Mouse (Mus musculus) intestine, postnatal 0 days (tissue): ENCODE data around the gene Nme4. TPM values are rescaled to one million over a fixed set of nuclear protein-coding genes. Genes with fewer than 3 reads are reported as not detected.

Experiments
- ATAC-seq: fragments of 200-750 bp; cut with Nextera tagmentation; 2 replicates; pipeline ENCODE4 v1.8.0; 2017; ENCODE audit warnings: mild to moderate bottlenecking, moderate TSS enrichment, moderate library complexity
- H3K27ac ChIP-seq: fragments of 300-500 bp; sonication (generic); 2 replicates; pipeline ENCODE4 v1.5.1; 2014; ENCODE audit warnings: mild to moderate bottlenecking, low read depth, low read length, moderate library complexity
- H3K27me3 ChIP-seq: fragments of 300-500 bp; sonication (generic); replicated peaks from 2 replicates; pipeline ENCODE4 v1.6.1; 2014; ENCODE audit warnings: low read length, mixed read lengths; ENCODE audit not compliant: control insufficient read depth, insufficient read depth
- H3K36me3 ChIP-seq: fragments of 300-500 bp; sonication (generic); 2 replicates; pipeline ENCODE4 v1.6.1; 2014; ENCODE audit warnings: mild to moderate bottlenecking, moderate library complexity; ENCODE audit not compliant: control insufficient read depth, insufficient read depth
- H3K4me1 ChIP-seq: fragments of 300-500 bp; sonication (generic); replicated peaks from 2 replicates; pipeline ENCODE4 v1.6.1; 2014; ENCODE audit warnings: antibody characterized with exemption, low read length, mixed read lengths; ENCODE audit not compliant: control insufficient read depth, insufficient read depth
- H3K4me2 ChIP-seq: fragments of 300-500 bp; sonication (generic); replicated peaks from 2 replicates; pipeline ENCODE4 v1.6.1; 2014; ENCODE audit warnings: low read depth, mild to moderate bottlenecking, moderate library complexity
- H3K4me3 ChIP-seq: fragments of 300-500 bp; sonication (generic); 2 replicates; pipeline ENCODE4 v1.5.1; 2014; ENCODE audit warnings: low read depth, low read length
- H3K9ac ChIP-seq: fragments of 300-500 bp; sonication (generic); 2 replicates; pipeline ENCODE4 v1.6.1; 2014; ENCODE audit warnings: mild to moderate bottlenecking, low read depth, low read length
- H3K9me3 ChIP-seq: fragments of 300-500 bp; sonication (generic); 2 replicates; pipeline ENCODE4 v1.6.1; 2016; ENCODE audit warnings: mixed run types; ENCODE audit not compliant: control insufficient read depth
- CTCF ChIP-seq: sonication (generic); IDR thresholded peaks from 2 replicates; pipeline ENCODE4 v1.5.1; 2016; ENCODE audit warnings: low read depth, mild to moderate bottlenecking, control low read depth, antibody characterized with exemption, moderate library complexity
- WGBS: fragments of 180-500 bp; shearing (Covaris S2); extraction: QIAGEN DNeasy Blood & Tissue Kit; methylation state at CpG from one replicate; pipeline ENCODE4 v1.1.7; 2014; 5-methylcytosine and 5-hydroxymethylcytosine counted together
- polyA plus RNA-seq: library from polyadenylated mRNA; unstranded; fragments of >200 nt; fragmentation: Nextera tagmentation; extraction: Ambion mirVana; gene quantifications from 2 replicates; pipeline ENCODE4 v1.2.1, GENCODE M21; 2015

Gene Nme4
- polyA plus RNA-seq, 1 experiment from 2014 or later, result 20.4 TPM

DNA sequence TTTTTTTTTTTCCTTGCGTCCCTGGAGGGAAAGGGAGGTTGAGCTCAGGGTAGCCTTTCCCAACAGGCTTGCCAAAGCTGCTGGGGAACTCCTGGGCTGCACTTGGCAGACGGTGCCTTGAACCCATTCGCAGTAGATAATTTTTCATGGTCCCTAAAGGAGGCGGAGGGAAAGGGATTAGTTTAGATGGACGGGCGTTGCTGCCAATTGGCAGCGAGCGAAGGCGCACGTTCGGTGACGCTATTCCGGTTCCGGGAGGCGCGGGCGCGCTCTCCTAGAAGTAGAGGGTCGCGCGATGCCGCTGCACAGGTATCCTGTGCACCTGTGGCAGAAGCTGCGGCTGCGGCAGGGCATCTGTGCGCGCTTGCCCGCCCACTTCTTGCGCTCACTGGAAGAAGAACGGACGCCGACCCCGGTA is 27.9 kb upstream of the Nme4 start, which contains the start of gene Mrpl28:
Gene Mrpl28, plus strand, starts transcription at position 234 of the 418 bp plus-strand sequence.
- H3K4me2 ChIP-seq, result peak within 1 kb of the TSS; percentile 75
- peak within 1 kb of the TSS; percentile 69 for H3K4me3 ChIP-seq
- TF ChIP-seq CTCF, result no peak
- H3K9me3 ChIP-seq, result no peaks in the 10 kb centered on the region
- ATAC-seq, result peak; percentile 74
- no peaks in the 10 kb centered on the region for H3K27me3 ChIP-seq
- H3K4me1 ChIP-seq, result peaks cover 6% of the 10 kb centered on the region; the same call in 1 of the 2 replicates
- H3K9ac ChIP-seq, result peak within 1 kb of the TSS; percentile 61
- H3K27ac ChIP-seq, result peak within 1 kb of the TSS; percentile 2
- under 1% methylated on average over 32 of the region's 32 CpGs for WGBS
- peaks cover 29% of the 10 kb centered on the region for H3K36me3 ChIP-seq

DNA sequence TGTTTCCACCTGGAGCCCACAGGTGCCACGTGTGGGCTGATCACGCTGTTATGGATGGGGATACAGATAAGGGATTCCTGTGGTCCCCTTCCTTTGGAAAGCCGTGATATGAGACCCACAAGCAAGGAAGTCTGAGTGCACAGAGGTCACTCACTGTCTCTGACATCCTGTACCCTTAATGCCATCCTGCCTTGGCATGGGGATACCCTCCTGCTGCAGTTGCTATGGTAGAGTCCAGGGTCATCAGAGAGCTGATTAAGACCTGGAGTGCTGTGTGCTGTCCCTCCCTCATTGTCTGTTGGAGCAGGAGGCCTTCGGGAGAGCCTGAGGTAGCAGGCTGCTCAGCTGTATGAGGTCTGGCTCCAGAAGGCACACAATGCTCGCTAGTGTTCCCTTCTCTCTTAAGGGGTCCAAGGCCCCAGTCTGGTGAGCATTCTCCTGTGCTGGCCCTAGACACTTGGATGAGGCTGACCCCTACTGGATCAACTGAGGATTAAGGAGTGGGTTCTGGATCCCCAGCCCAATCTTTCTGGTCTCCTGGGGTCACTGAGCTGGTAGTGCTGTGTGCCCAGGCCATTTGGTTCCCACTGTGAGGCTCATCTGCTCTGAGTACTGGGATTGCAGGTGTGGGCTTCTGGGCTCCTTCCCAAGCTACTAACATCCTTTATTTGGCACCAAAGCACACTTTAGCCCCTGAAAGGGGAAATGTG is 27.2 kb upstream of the Nme4 start:
- Histone ChIP-seq H3K27me3 (no peaks in the 10 kb centered on the region), H3K4me3 (no peak overlapping the region; the same call in 1 of the 2 replicates), H3K4me2 (0 out of 2 replicates have a peak overlapping the region, but pooled peaks have one; percentile 75), H3K9me3 (no peaks in the 10 kb centered on the region), H3K4me1 (peaks cover 6% of the 10 kb centered on the region; the same call in 1 of the 2 replicates), H3K36me3 (peaks cover 29% of the 10 kb centered on the region), H3K9ac (no peak overlapping the region), H3K27ac (no peak overlapping the region; the same call in 1 of the 2 replicates)
- TF ChIP-seq CTCF, result peak; percentile 31
- 51% methylated on average over 5 of the region's 5 CpGs for WGBS
- no peak for ATAC-seq

DNA sequence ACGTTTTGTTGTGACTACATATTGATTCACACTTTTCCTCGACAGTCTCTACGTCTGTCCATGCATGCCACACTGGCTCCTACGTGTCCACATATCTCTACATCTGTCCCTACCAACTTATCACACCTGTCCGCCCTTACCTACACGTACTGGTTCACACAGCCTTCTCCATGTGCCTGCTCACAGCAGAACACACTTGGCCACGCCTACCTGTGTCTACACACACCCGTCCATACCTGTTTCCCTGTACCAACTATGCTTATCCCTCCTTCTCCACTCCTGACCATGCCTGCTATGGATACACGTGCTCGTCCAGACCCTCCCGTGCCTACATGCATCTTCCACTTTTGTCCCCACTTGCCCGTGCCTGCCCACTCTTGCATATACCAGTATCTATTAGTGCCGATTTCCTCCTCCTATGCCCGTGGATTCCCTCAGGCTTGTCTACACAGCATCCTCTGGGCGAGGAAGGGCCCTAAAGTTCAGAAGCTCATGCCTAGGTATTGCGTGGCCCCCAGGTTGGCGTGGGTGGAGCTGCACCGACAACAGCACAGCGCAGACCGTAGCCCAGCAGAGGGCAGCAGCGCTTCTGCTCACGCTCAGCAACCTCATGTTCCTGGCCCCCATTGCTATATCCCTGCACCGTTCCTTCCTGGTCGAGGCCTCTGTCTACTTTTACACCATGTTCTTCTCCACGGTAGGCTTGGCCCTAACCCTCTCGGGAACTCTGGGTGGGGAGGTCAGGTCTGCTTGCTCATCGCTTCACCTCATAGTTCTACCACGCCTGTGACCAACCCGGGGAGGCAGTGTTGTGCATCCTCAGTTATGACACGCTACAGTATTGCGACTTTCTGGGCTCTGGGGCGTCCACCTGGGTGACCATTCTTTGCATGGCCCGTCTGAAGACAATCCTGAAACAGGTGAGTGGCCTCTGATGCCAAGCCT is 24.6 kb upstream of the Nme4 start:
- peaks cover 8% of the 10 kb centered on the region for H3K4me1 ChIP-seq
- 0 out of 2 replicates have a peak, but pooled peaks cover under 1% of the 10 kb centered on the region for H3K27me3 ChIP-seq
- H3K9me3 ChIP-seq, result no peaks in the 10 kb centered on the region
- H3K9ac ChIP-seq, result no peak overlapping the region
- 35% methylated on average over 33 of the region's 33 CpGs for whole genome bisulfite sequencing
- no peak overlapping the region; the same call in 1 of the 2 replicates for H3K27ac ChIP-seq
- peaks cover 17% of the 10 kb centered on the region; the same call in 1 of the 2 replicates for H3K36me3 ChIP-seq
- peak; percentile 16; the same call in 1 of the 2 replicates for ATAC-seq
- no peak overlapping the region for H3K4me3 ChIP-seq
- peak; percentile 96 for TF ChIP-seq CTCF
- peak overlapping the region; percentile 30; the same call in 1 of the 2 replicates for H3K4me2 ChIP-seq

DNA sequence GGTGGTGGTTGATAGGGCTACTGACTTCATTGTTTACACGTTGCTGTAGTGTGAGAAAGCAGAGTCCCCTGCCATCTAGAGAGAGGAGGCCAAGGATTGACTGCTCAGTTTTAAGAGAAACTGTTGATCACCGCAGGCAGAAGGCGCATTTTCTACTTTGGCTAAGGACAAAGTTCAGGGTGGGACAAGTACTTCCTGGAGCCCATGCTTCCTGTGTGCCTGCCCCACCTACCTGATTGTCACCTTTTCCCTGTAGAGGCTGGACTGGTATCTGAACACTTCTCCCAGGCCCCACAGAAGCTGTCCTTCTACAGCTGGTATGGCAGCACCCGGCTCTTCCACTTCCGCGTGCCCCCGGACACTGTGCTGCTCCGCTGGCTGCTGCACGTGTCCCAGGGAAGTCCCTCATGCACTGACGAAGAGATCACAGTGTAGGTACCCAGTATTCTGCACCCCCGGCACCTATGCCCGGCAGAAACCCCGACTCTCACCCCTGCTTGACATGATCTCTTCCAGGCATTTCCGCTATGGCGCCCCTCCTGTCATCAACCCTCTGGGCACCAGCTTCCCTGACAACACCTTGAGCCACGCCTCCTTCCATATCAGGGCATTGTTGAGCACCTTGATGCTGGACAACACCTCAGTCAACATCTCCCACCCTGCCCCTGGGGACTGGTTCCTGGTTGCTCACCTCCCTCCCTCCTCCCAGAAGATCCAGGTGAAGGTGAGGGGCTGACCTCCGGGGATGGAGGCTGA is 21.3 kb upstream of the Nme4 start:
- ATAC-seq, result peak; percentile 74
- no peak for TF ChIP-seq CTCF
- Histone ChIP-seq H3K9me3 (no peaks in the 10 kb centered on the region), H3K9ac (no peak overlapping the region), H3K4me2 (peak overlapping the region; percentile 89), H3K36me3 (peaks cover 14% of the 10 kb centered on the region; the same call in 1 of the 2 replicates), H3K27ac (peak overlapping the region; percentile 84), H3K27me3 (peaks cover 18% of the 10 kb centered on the region), H3K4me1 (peaks cover 6% of the 10 kb centered on the region; the same call in 1 of the 2 replicates), H3K4me3 (no peak overlapping the region)
- 45% methylated on average over 17 of the region's 17 CpGs for WGBS

DNA sequence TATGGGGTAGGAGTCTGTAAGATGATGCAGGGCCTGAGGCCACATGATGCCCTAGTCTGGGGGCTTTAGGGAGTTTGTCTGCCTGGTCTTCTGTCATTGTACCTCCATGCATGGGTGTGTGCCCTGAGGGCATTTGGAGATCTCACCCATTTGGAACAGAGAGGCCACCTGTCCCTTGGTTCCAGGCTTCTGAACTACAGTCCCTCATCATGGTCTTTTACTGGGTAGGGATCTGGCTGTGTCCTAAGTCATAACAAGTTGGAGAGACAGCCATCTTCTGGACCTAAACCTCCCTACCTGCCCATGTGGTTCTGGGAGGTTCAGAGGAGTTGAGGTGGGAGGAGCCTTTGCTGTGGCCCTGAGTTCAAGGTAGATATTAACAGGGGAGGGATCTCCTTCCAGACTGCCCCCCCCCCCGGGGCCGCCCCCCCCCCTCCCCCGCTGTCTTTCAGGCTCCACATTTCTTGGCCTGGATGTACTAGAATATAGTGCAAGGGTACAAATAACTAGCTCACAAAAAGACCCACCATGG is 20.6 kb upstream of the Nme4 start:
- peak; percentile 32 for ATAC-seq
- Histone ChIP-seq H3K9me3 (no peaks in the 10 kb centered on the region), H3K27me3 (peaks cover 18% of the 10 kb centered on the region), H3K4me3 (no peak overlapping the region), H3K4me2 (peak overlapping the region; percentile 89), H3K27ac (peak overlapping the region; percentile 84), H3K9ac (no peak overlapping the region), H3K36me3 (peaks cover 8% of the 10 kb centered on the region; the same call in 1 of the 2 replicates), H3K4me1 (peaks cover 6% of the 10 kb centered on the region; the same call in 1 of the 2 replicates)
- whole genome bisulfite sequencing, result 25% methylated on average over 2 of the region's 3 CpGs
- TF ChIP-seq CTCF, result no peak
